Mouse (Mus musculus): ENCODE data around the gene Camta1. TPM values are rescaled to one million over a fixed set of nuclear protein-coding genes. Genes with fewer than 3 reads are reported as not detected.

Camta1 gene
- polyA plus RNA-seq, 1 experiment from 2014 or later = 118 TPM

GRCm38 (mm10) chr4:151630664-151631063, 231.0 kb downstream of the Camta1 start:
- no peak overlapping the region for H3K27ac ChIP-seq (replicated peaks)
- H3K4me1 ChIP-seq = peaks cover 25% of the 10 kb centered on the region
- H3K9me3 ChIP-seq = no peaks in the 10 kb centered on the region
- no peak overlapping the region for H3K4me3 ChIP-seq
- H3K4me2 ChIP-seq = no peak overlapping the region
- no peaks in the 10 kb centered on the region for H3K36me3 ChIP-seq
- 64% methylated on average over 10 of the region's 10 CpGs for WGBS
- no peak for ATAC-seq (ENCODE audit: extremely low read depth, insufficient number of reproducible peaks, low FRiP score, low TSS enrichment)
- H3K27me3 ChIP-seq (replicated peaks) = peaks cover 18% of the 10 kb centered on the region
- H3K9ac ChIP-seq = no peak overlapping the region

GRCm38 (mm10) chr4:151630231-151630630, 231.4 kb downstream of the Camta1 start:
- Histone ChIP-seq H3K36me3 (no peaks in the 10 kb centered on the region), H3K27ac (replicated peaks) (no peak overlapping the region), H3K9me3 (no peaks in the 10 kb centered on the region), H3K9ac (no peak overlapping the region), H3K4me2 (no peak overlapping the region), H3K4me3 (no peak overlapping the region), H3K4me1 (peaks cover 21% of the 10 kb centered on the region), H3K27me3 (replicated peaks) (peaks cover 18% of the 10 kb centered on the region)
- ATAC-seq (ENCODE audit: extremely low read depth, insufficient number of reproducible peaks, low FRiP score, low TSS enrichment) = no peak
- 44% methylated on average over 3 of the region's 3 CpGs for WGBS

GRCm38 (mm10) chr4:151619541-151620016, 242.1 kb downstream of the Camta1 start:
- no peak overlapping the region for H3K27ac ChIP-seq (replicated peaks)
- WGBS = 59% methylated on average over 14 of the region's 14 CpGs
- no peak for ATAC-seq (ENCODE audit: extremely low read depth, insufficient number of reproducible peaks, low FRiP score, low TSS enrichment)
- no peak overlapping the region for H3K9ac ChIP-seq
- H3K9me3 ChIP-seq = peaks cover 15% of the 10 kb centered on the region
- no peaks in the 10 kb centered on the region; the same call in 1 of the 2 replicates for H3K27me3 ChIP-seq (replicated peaks)
- H3K36me3 ChIP-seq = no peaks in the 10 kb centered on the region
- H3K4me3 ChIP-seq = no peak overlapping the region
- peaks cover 20% of the 10 kb centered on the region for H3K4me1 ChIP-seq
- H3K4me2 ChIP-seq = no peak overlapping the region

- Histone ChIP-seq H3K36me3 (no peaks in the 10 kb centered on the region), H3K27ac (replicated peaks) (no peak overlapping the region), H3K9ac (no peak overlapping the region), H3K4me2 (0 out of 2 replicates have a peak overlapping the region, but pooled peaks have one; percentile 6), H3K27me3 (replicated peaks) (no peaks in the 10 kb centered on the region; the same call in 1 of the 2 replicates), H3K4me1 (peaks cover 20% of the 10 kb centered on the region), H3K4me3 (no peak overlapping the region), H3K9me3 (peaks cover 24% of the 10 kb centered on the region)
- 50% methylated on average over 21 of the region's 21 CpGs for WGBS
- no peak for ATAC-seq (ENCODE audit: extremely low read depth, insufficient number of reproducible peaks, low FRiP score, low TSS enrichment)
Observed at GRCm38 (mm10) chr4:151618420-151619310, 243.0 kb downstream of the Camta1 start.

- no peak for ATAC-seq (ENCODE audit: extremely low read depth, insufficient number of reproducible peaks, low FRiP score, low TSS enrichment)
- H3K27me3 ChIP-seq (replicated peaks) = no peaks in the 10 kb centered on the region; the same call in 1 of the 2 replicates
- H3K4me2 ChIP-seq = no peak overlapping the region
- H3K4me3 ChIP-seq = no peak overlapping the region
- no peaks in the 10 kb centered on the region for H3K4me1 ChIP-seq
- WGBS = 66% methylated on average over 6 of the region's 6 CpGs
- no peak overlapping the region for H3K9ac ChIP-seq
- H3K27ac ChIP-seq (replicated peaks) = no peak overlapping the region
- peaks cover 25% of the 10 kb centered on the region for H3K9me3 ChIP-seq
- no peaks in the 10 kb centered on the region for H3K36me3 ChIP-seq
Observed at GRCm38 (mm10) chr4:151611621-151612020, 250.1 kb downstream of the Camta1 start.

GRCm38 (mm10) chr4:151610266-151610665, 251.4 kb downstream of the Camta1 start:
- H3K4me1 ChIP-seq = no peaks in the 10 kb centered on the region
- no peak overlapping the region for H3K9ac ChIP-seq
- ATAC-seq (ENCODE audit: extremely low read depth, insufficient number of reproducible peaks, low FRiP score, low TSS enrichment) = no peak
- no peak overlapping the region for H3K4me2 ChIP-seq
- peaks cover 17% of the 10 kb centered on the region for H3K9me3 ChIP-seq
- no peaks in the 10 kb centered on the region for H3K36me3 ChIP-seq
- H3K27me3 ChIP-seq (replicated peaks) = no peaks in the 10 kb centered on the region; the same call in 1 of the 2 replicates
- no peak overlapping the region for H3K27ac ChIP-seq (replicated peaks)
- 18% methylated on average over 8 of the region's 8 CpGs for WGBS
- no peak overlapping the region for H3K4me3 ChIP-seq

- no peaks in the 10 kb centered on the region for H3K9me3 ChIP-seq
- H3K4me3 ChIP-seq = no peak overlapping the region
- no peaks in the 10 kb centered on the region for H3K4me1 ChIP-seq
- no peaks in the 10 kb centered on the region for H3K36me3 ChIP-seq
- no peak overlapping the region for H3K4me2 ChIP-seq
- H3K9ac ChIP-seq = no peak overlapping the region
- 27% methylated on average over 6 of the region's 6 CpGs for WGBS
- no peak overlapping the region for H3K27ac ChIP-seq (replicated peaks)
- no peak; the same call in 1 of the 2 replicates for ATAC-seq (ENCODE audit: extremely low read depth, insufficient number of reproducible peaks, low FRiP score, low TSS enrichment)
- H3K27me3 ChIP-seq (replicated peaks) = peaks cover 11% of the 10 kb centered on the region; the same call in 1 of the 2 replicates
Observed at GRCm38 (mm10) chr4:151604907-151605306, 256.8 kb downstream of the Camta1 start.

- no peak overlapping the region for H3K4me3 ChIP-seq
- H3K27ac ChIP-seq (replicated peaks) = no peak overlapping the region
- no peak overlapping the region for H3K4me2 ChIP-seq
- no peaks in the 10 kb centered on the region for H3K4me1 ChIP-seq
- H3K27me3 ChIP-seq (replicated peaks) = peaks cover 11% of the 10 kb centered on the region; the same call in 1 of the 2 replicates
- no peaks in the 10 kb centered on the region for H3K9me3 ChIP-seq
- H3K36me3 ChIP-seq = no peaks in the 10 kb centered on the region
- 5% methylated on average over 16 of the region's 16 CpGs for WGBS
- peak; percentile 58; the same call in 1 of the 2 replicates for ATAC-seq (ENCODE audit: extremely low read depth, insufficient number of reproducible peaks, low FRiP score, low TSS enrichment)
- H3K9ac ChIP-seq = no peak overlapping the region
Observed at GRCm38 (mm10) chr4:151604481-151604880, 257.2 kb downstream of the Camta1 start.

- no peak for ATAC-seq (ENCODE audit: extremely low read depth, insufficient number of reproducible peaks, low FRiP score, low TSS enrichment)
Observed at GRCm38 (mm10) chr4:151603586-151603985, 258.1 kb downstream of the Camta1 start.

GRCm38 (mm10) chr4:151595116-151595515, 266.6 kb downstream of the Camta1 start:
- 50% methylated on average over 8 of the region's 8 CpGs for WGBS
- Histone ChIP-seq H3K4me3 (no peak overlapping the region), H3K4me1 (no peaks in the 10 kb centered on the region), H3K9me3 (no peaks in the 10 kb centered on the region), H3K36me3 (no peaks in the 10 kb centered on the region), H3K9ac (no peak overlapping the region), H3K27me3 (replicated peaks) (no peaks in the 10 kb centered on the region), H3K4me2 (no peak overlapping the region), H3K27ac (replicated peaks) (no peak overlapping the region)
- ATAC-seq (ENCODE audit: extremely low read depth, insufficient number of reproducible peaks, low FRiP score, low TSS enrichment) = no peak

More at GRCm38 (mm10) chr4:151603586-151603985, 258.1 kb downstream of the Camta1 start:
- 79% methylated on average over 9 of the region's 9 CpGs for WGBS
- Histone ChIP-seq H3K4me2 (no peak overlapping the region), H3K4me1 (no peaks in the 10 kb centered on the region), H3K9ac (no peak overlapping the region), H3K27ac (replicated peaks) (no peak overlapping the region), H3K27me3 (replicated peaks) (0 out of 2 replicates have a peak, but pooled peaks cover 11% of the 10 kb centered on the region), H3K4me3 (no peak overlapping the region), H3K9me3 (no peaks in the 10 kb centered on the region), H3K36me3 (no peaks in the 10 kb centered on the region)

GRCm38 (mm10) chr4:151593042-151593441, 268.6 kb downstream of the Camta1 start:
- Histone ChIP-seq H3K27me3 (replicated peaks) (no peaks in the 10 kb centered on the region), H3K9me3 (no peaks in the 10 kb centered on the region), H3K4me2 (no peak overlapping the region), H3K27ac (replicated peaks) (no peak overlapping the region), H3K36me3 (no peaks in the 10 kb centered on the region), H3K9ac (no peak overlapping the region), H3K4me3 (no peak overlapping the region), H3K4me1 (no peaks in the 10 kb centered on the region)
- 54% methylated on average over 7 of the region's 7 CpGs for WGBS
- no peak for ATAC-seq (ENCODE audit: extremely low read depth, insufficient number of reproducible peaks, low FRiP score, low TSS enrichment)
